Mouse (Mus musculus): ENCODE data around the gene Coro2a.
"Not testable (repeated sequence)": the region's sequence is repeated elsewhere in the genome, so short reads cannot be mapped to it uniquely, and the experiment has no call there.

DNA sequence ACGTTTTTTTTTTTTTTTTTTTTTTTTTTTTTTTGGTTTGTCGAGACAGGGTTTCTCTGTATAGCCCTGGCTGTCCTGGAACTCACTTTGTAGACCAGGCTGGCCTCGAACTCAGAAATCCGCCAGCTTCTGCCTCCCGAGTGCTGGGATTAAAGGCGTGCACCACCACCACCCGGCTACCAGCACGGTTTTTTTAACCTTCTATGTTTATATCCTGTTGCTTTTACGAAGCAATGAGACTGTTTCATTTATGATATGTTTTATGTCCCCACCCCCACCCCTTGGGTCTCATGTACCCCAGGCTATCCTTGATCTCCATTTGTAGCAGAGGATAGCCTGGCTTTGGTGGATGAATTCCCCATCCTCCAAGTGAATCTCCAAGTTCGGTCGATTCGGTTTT is 2.4 kb downstream of the Coro2a start:
- TF ChIP-seq CTCF, EP300 (IDR thresholded peaks at IDR 0.05; ENCODE audit: low read depth): not testable (repeated sequence)
